Mouse (Mus musculus): ENCODE results near the gene Znhit6. TPM values are rescaled to one million over a fixed set of nuclear protein-coding genes. Genes with fewer than 3 reads are reported as not detected.

Gene Znhit6
- polyA plus RNA-seq, 1 experiment from 2014 or later = 29.8 TPM

DNA sequence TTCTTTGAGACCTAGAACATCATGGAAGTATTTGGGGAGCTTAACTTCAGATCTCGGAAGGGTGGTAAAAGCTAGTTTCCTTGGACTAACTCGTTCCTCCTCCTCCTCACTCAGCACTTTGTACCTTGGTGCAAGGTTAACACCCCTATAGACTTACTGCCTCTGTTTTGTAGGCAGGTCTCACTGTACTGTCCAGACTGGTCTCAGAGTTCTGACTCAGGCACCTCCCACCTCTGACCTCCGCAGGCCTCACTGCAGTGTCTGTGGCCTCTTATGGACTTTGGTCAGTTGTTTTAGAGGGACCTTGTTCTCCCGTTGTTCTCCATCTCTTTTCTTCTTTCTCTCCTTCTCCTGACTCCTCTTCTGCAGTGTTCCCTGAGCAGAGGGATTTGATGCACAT is 7.0 kb downstream of the Znhit6 start:
- H3K4me1 ChIP-seq = no peaks in the 10 kb centered on the region
- no peak overlapping the region for H3K4me2 ChIP-seq
- 84% methylated on average over 4 of the region's 4 CpGs for WGBS
- H3K36me3 ChIP-seq = peaks cover 37% of the 10 kb centered on the region
- no peaks in the 10 kb centered on the region for H3K9me3 ChIP-seq
- H3K27ac ChIP-seq = no peak overlapping the region
- H3K4me3 ChIP-seq (replicated peaks) = no peak overlapping the region
- H3K27me3 ChIP-seq (replicated peaks) = no peaks in the 10 kb centered on the region
- no peak overlapping the region for H3K9ac ChIP-seq
- no peak for ATAC-seq (ENCODE audit: insufficient read depth, low FRiP score, low read depth)

DNA sequence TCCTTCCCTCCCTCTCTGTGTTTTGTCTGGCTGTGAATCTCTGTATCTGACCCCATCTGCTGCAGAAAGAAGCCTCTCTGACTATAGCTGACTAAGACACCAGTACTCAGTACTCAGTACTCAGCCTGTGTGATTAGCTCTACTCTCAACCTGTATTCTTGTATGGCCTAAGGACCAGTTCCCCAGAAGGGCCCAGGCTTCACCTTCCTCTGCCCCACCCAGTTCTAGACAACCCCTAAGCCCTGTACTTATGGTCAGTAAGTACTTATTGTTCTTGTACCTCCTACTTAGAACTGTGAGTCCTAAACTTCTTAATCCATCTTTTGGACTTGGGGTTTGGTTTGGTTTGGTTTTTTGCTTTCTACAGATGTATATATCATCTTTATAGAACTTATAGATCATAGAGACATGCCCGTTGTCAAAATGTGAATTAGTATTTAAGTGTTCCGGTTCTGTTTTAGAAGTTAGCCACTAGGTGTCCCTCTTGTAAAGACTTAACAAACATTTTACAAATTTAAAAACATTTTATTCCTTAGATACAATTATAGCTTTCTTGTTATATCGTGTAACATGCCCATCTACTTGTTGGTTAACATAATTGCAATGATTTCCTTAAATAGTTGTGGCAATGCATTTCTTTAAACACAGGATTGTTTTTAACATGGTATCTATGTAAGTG is 7.7 kb downstream of the Znhit6 start:
- H3K4me2 ChIP-seq = no peak overlapping the region
- no peaks in the 10 kb centered on the region for H3K27me3 ChIP-seq (replicated peaks)
- peaks cover 31% of the 10 kb centered on the region for H3K36me3 ChIP-seq
- H3K9ac ChIP-seq = no peak overlapping the region
- no peak overlapping the region for H3K4me3 ChIP-seq (replicated peaks)
- WGBS = 44% methylated on average over 3 of the region's 3 CpGs
- ATAC-seq (ENCODE audit: insufficient read depth, low FRiP score, low read depth) = no peak
- H3K4me1 ChIP-seq = no peaks in the 10 kb centered on the region
- H3K9me3 ChIP-seq = no peaks in the 10 kb centered on the region
- H3K27ac ChIP-seq = no peak overlapping the region

DNA sequence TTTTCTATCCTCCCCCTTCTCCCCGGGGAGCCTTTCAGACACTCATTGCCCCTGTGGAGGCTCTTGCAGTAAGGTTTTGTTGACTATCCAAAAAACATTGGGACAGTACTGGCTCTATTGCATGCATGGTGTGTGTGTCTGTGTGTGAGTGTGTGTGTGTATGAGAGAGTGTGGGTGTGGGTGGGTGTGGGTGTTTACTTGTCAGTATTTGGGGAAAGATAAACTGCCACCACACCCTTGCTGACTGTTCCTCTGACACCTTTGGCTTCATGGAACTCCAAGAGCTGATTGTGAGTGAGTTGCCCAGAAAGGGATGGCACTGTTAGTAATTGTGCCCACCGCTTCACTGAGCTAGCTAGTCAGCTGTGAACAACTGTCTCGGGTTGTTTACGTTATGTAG is 14.6 kb downstream of the Znhit6 start:
- Histone ChIP-seq H3K9me3 (no peaks in the 10 kb centered on the region), H3K9ac (no peak overlapping the region), H3K36me3 (peaks cover 30% of the 10 kb centered on the region), H3K4me1 (no peaks in the 10 kb centered on the region), H3K27me3 (replicated peaks) (no peaks in the 10 kb centered on the region), H3K27ac (no peak overlapping the region), H3K4me3 (replicated peaks) (no peak overlapping the region), H3K4me2 (no peak overlapping the region)
- ATAC-seq (ENCODE audit: insufficient read depth, low FRiP score, low read depth) = peak; percentile 93; the same call in 1 of the 2 replicates
- 89% methylated on average over 4 of the region's 4 CpGs for WGBS

DNA sequence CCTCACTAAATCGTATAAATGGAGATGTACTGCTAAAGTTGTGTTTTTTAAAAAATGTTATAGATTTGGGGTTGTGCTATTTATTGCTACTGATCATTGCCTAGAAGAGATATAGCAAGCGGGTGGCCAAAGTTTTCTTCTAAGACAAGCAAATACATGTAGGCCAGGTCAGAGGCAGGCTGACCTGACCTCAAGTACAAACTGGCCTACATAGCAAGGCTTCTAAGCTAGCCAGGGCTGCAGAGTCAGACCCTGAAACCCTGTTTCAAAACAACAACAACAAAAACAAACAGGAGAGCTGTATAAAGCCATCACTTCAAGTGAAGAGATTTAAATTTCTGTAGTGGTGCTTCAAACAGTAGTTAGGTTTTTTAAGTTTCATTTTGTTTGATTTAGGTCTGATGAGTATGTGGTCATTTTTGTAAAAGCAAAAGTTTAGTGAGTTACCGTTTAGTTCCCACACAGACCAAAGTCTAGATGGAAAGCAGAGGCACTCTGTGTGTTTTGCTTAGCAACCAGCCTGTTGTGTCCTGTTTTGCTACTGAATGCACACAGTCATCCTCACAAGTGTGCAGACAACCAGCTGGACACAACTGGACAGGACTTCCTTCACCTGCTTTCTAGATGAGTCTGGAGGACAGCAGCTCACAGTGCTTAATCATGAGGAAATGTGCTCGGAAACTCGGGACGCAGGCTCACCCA is 16.0 kb downstream of the Znhit6 start:
- Histone ChIP-seq H3K4me3 (replicated peaks) (no peak overlapping the region), H3K9ac (no peak overlapping the region), H3K4me2 (no peak overlapping the region), H3K27ac (no peak overlapping the region), H3K4me1 (no peaks in the 10 kb centered on the region), H3K9me3 (no peaks in the 10 kb centered on the region), H3K36me3 (peaks cover 17% of the 10 kb centered on the region), H3K27me3 (replicated peaks) (no peaks in the 10 kb centered on the region)
- WGBS = 86% methylated on average over 6 of the region's 6 CpGs
- no peak for ATAC-seq (ENCODE audit: insufficient read depth, low FRiP score, low read depth)

DNA sequence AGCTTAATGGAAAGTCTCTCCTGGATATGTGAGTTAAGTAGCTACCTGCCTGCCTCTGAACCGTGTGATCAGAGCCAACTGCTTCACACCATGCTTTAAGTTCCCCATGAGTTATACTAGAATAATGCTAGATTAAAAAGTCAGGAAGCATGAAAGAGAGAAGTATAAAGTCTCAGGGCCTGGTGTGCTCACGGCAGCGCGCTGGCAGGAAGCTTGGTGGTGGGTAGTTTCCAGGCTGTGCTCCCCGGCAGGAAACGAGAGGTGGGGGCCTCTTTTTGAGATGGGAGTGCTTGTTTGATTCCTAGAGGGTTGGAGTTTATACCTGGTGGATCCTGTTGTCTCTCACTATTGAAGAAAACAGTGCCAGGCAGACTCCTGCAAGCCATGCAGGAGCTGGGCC is 19.3 kb downstream of the Znhit6 start:
- peaks cover 27% of the 10 kb centered on the region for H3K36me3 ChIP-seq
- no peak for ATAC-seq (ENCODE audit: insufficient read depth, low FRiP score, low read depth)
- 86% methylated on average over 6 of the region's 6 CpGs for WGBS

DNA sequence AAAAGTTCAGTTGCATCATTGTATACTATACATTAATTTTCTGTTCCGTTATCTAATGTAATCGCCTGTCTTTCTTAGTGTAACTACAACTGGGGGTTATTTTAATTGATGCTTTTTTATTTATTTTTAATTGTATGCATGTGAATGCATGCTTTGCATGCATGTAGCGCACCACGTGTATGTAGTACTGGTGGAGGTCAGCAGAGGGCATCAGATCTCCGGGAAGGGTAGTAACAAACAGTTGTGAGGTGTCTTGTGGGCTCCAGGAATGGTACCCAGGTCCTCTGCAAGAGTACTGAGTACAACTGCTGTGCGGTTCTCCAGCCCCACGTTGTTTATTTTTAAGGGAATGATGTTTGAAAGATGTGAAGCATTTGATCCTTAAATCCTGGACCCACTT is 23.1 kb downstream of the Znhit6 start:
- Histone ChIP-seq H3K36me3 (peaks cover 19% of the 10 kb centered on the region; the same call in 1 of the 2 replicates), H3K4me1 (peaks cover 8% of the 10 kb centered on the region; the same call in 1 of the 2 replicates)
- 87% methylated on average over 7 of the region's 7 CpGs for WGBS

More for the DNA sequence above, 19.3 kb downstream of the Znhit6 start:
- Histone ChIP-seq H3K27ac (no peak overlapping the region), H3K4me3 (replicated peaks) (no peak overlapping the region), H3K9me3 (no peaks in the 10 kb centered on the region), H3K27me3 (replicated peaks) (no peaks in the 10 kb centered on the region), H3K4me1 (no peaks in the 10 kb centered on the region), H3K4me2 (no peak overlapping the region), H3K9ac (no peak overlapping the region)

DNA sequence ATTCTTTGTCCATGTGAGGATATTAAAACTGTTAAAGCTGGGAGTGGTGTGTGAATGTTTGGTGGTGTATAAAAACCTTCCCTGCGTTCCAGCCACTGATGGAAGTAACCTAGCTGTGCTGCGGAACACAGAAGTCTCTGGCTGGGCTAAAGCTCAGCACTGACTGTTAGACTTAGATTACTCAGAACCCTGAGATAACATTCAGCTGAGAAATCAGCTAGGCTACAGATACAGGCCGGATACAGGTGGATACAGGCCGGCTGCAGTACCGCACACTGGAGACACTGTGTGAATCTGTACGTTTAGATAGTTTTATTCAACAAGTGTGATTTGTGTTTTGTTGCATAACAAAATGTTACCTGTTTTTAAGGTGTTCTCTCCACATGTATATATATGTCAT is 24.8 kb downstream of the Znhit6 start:
- no peaks in the 10 kb centered on the region for H3K9me3 ChIP-seq
- H3K9ac ChIP-seq = no peak overlapping the region
- peak overlapping the region; percentile 26; the same call in 1 of the 2 replicates for H3K27ac ChIP-seq
- H3K4me3 ChIP-seq (replicated peaks) = no peak overlapping the region
- 61% methylated on average over 6 of the region's 6 CpGs for WGBS
- ATAC-seq (ENCODE audit: insufficient read depth, low FRiP score, low read depth) = peak; percentile 42; the same call in 1 of the 2 replicates
- no peak overlapping the region for H3K4me2 ChIP-seq
- H3K27me3 ChIP-seq (replicated peaks) = no peaks in the 10 kb centered on the region
- peaks cover 18% of the 10 kb centered on the region; the same call in 1 of the 2 replicates for H3K36me3 ChIP-seq
- peaks cover 8% of the 10 kb centered on the region; the same call in 1 of the 2 replicates for H3K4me1 ChIP-seq

More for the DNA sequence above, 23.1 kb downstream of the Znhit6 start:
- no peaks in the 10 kb centered on the region for H3K9me3 ChIP-seq
- H3K4me3 ChIP-seq (replicated peaks) = no peak overlapping the region
- H3K27ac ChIP-seq = no peak overlapping the region
- ATAC-seq (ENCODE audit: insufficient read depth, low FRiP score, low read depth) = no peak
- H3K27me3 ChIP-seq (replicated peaks) = no peaks in the 10 kb centered on the region
- H3K9ac ChIP-seq = no peak overlapping the region
- no peak overlapping the region for H3K4me2 ChIP-seq

DNA sequence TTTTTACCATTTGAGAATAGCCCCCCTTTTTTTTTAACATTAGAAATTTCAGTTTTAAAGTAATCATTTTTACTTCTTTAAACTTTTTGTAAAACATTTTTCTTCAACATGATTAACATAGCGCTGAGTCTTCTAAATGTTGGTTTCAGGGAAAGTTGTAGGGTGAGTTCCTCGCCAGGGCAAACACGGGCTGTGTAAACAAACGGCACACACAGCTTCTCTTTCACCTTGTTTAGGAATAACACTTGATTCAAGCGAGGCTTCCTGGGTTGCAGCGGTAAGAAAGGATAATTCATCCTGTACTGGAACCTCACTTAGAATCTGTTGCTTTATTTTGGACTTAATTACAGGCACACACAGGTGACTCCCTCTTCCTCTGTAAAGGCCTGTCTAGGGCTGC is 25.3 kb downstream of the Znhit6 start:
- WGBS = 36% methylated on average over 6 of the region's 6 CpGs
- H3K4me1 ChIP-seq = peaks cover 8% of the 10 kb centered on the region; the same call in 1 of the 2 replicates
- H3K27ac ChIP-seq = peak overlapping the region; percentile 46
- no peaks in the 10 kb centered on the region for H3K27me3 ChIP-seq (replicated peaks)
- ATAC-seq (ENCODE audit: insufficient read depth, low FRiP score, low read depth) = peak; percentile 64; the same call in 1 of the 2 replicates
- H3K4me2 ChIP-seq = no peak overlapping the region
- H3K36me3 ChIP-seq = peaks cover 18% of the 10 kb centered on the region; the same call in 1 of the 2 replicates
- H3K9ac ChIP-seq = no peak overlapping the region
- no peak overlapping the region for H3K4me3 ChIP-seq (replicated peaks)
- H3K9me3 ChIP-seq = no peaks in the 10 kb centered on the region

DNA sequence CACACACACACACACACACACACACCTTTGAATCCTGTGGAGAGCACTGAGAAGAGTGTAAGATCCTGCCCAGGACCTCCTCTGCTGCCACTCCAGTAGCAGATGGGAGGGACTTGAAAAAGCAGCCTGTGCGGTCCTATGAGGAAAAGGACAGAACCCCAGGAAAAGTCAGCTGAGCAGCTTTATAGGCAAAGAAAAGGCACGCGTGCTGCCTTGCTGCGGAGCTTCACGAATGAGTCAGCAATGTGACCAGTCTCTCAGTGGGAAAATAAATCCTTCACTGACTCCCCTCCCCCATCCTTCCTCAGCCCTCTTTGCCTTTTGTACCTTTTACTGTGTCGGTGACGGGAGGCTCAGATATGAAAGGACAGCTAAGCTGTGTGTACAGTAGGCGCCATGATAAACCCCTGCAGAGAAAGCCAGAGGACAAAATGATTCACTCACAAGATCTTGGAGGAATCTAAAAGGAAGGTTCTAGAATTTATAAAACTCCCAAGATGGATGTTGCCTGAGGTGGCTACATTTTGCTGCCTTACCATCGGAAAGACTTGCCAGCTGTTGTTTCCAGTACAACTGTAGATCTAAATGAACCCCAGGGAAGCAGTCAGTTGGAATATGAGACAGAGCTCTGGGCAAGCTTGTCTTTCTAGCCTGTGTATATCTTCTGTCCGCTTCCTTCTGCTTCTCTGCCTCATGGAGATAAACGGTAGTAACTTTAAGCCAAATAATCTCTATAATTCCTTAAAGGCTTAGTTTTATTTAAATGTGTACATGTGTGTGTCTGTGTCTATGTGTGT is 26.6 kb downstream of the Znhit6 start:
- H3K4me3 ChIP-seq (replicated peaks) = no peak overlapping the region
- 34% methylated on average over 11 of the region's 11 CpGs for WGBS
- peaks cover 8% of the 10 kb centered on the region; the same call in 1 of the 2 replicates for H3K4me1 ChIP-seq
- H3K27me3 ChIP-seq (replicated peaks) = no peaks in the 10 kb centered on the region
- H3K9me3 ChIP-seq = no peaks in the 10 kb centered on the region
- H3K27ac ChIP-seq = peak overlapping the region; percentile 46
- H3K36me3 ChIP-seq = peaks cover 20% of the 10 kb centered on the region
- ATAC-seq (ENCODE audit: insufficient read depth, low FRiP score, low read depth) = peak; percentile 68
- H3K9ac ChIP-seq = no peak overlapping the region
- H3K4me2 ChIP-seq = peak overlapping the region; percentile 19; the same call in 1 of the 2 replicates

DNA sequence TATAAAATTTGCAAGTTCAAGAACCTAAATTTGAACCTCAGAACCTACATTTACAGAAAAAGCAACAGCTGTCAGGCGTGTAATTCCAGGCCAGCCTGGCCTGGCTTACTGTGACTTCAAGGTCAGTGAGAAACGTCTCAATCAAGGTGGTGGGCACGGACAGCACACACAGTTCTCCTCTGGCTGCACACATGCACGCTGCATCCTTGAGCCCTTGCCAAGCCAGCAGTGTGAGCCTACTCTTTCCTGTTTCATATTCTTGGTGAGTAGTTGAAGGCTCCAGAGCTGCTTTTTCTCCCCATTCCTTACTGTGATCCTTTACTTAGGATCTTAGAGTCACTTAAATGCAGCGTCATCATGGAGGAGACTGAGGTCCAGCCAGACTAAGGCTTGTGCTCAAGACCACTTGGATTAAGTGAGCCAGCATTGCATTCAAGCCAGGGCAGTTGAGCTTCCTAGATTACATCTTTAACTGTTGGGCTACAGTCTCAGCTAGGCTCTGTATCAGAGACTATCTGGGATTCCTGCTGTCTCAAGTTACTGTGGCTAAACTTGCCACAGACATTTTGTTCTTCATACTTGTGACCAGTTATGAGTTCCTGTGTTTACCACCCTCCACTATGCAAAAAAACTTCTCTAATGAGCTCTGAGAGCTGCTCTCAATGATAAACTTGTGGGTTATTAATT is 29.6 kb downstream of the Znhit6 start:
- ATAC-seq (ENCODE audit: insufficient read depth, low FRiP score, low read depth) = no peak

DNA sequence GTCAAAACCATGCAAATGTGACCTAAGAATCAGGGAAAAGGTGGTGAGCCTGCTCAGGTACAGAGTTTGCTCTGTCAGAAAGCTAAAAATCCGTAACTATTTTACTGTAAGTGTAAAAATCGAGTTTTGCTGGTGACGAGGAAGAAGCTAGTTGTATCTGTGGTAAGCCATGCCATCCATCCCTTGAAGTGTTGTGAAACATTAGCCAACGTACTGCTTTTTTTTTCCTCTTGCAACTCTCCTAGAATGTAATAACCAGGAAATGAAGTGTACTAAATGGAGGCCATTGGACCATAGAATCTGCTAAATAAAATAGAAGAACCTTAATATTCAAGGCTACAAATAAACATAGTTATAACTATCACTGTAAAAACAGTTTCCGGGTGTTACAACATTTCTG is 32.3 kb downstream of the Znhit6 start:
- peaks cover 9% of the 10 kb centered on the region for H3K36me3 ChIP-seq
- H3K9ac ChIP-seq = no peak overlapping the region
- WGBS = 84% methylated on average over 5 of the region's 5 CpGs
- H3K9me3 ChIP-seq = no peaks in the 10 kb centered on the region
- ATAC-seq (ENCODE audit: insufficient read depth, low FRiP score, low read depth) = no peak
- H3K27me3 ChIP-seq (replicated peaks) = no peaks in the 10 kb centered on the region
- H3K27ac ChIP-seq = no peak overlapping the region
- H3K4me3 ChIP-seq (replicated peaks) = no peak overlapping the region
- H3K4me2 ChIP-seq = no peak overlapping the region
- H3K4me1 ChIP-seq = no peaks in the 10 kb centered on the region

More for the DNA sequence above, 29.6 kb downstream of the Znhit6 start:
- Histone ChIP-seq H3K4me1 (peaks cover 8% of the 10 kb centered on the region; the same call in 1 of the 2 replicates), H3K9me3 (no peaks in the 10 kb centered on the region), H3K4me3 (replicated peaks) (no peak overlapping the region), H3K27ac (no peak overlapping the region), H3K36me3 (peaks cover 9% of the 10 kb centered on the region), H3K9ac (no peak overlapping the region), H3K27me3 (replicated peaks) (no peaks in the 10 kb centered on the region), H3K4me2 (no peak overlapping the region)
- 75% methylated on average over 5 of the region's 5 CpGs for WGBS

Measured in stomach, embryonic 15.5 days (tissue).